Mouse (Mus musculus) limb, embryonic 15.5 days (tissue): ENCODE data around the gene Cachd1. TPM values are rescaled to one million over a fixed set of nuclear protein-coding genes. Genes with fewer than 3 reads are reported as not detected.

Source experiments
- ATAC-seq: fragments of 200-750 bp; cut with Nextera tagmentation; 2 replicates; pipeline ENCODE4 v1.8.0; 2017; ENCODE audit warnings: low read depth, moderate TSS enrichment; ENCODE audit not compliant: insufficient number of reproducible peaks, low FRiP score, low TSS enrichment
- H3K27ac ChIP-seq: fragments of 300-500 bp; sonication (generic); 2 replicates; pipeline ENCODE4 v1.5.1; 2015; ENCODE audit warnings: moderate library complexity, mild to moderate bottlenecking, inconsistent platforms
- H3K27me3 ChIP-seq: fragments of 300-500 bp; sonication (generic); 2 replicates; pipeline ENCODE4 v1.6.1; 2015; ENCODE audit warnings: inconsistent platforms
- H3K36me3 ChIP-seq: fragments of 300-500 bp; sonication (generic); 2 replicates; pipeline ENCODE4 v1.6.1; 2015; ENCODE audit warnings: inconsistent platforms
- H3K4me1 ChIP-seq: fragments of 300-500 bp; sonication (generic); 2 replicates; pipeline ENCODE4 v1.6.1; 2015; ENCODE audit warnings: inconsistent platforms
- H3K4me2 ChIP-seq: fragments of 300-500 bp; sonication (generic); 2 replicates; pipeline ENCODE4 v1.6.1; 2015; ENCODE audit warnings: mild to moderate bottlenecking, inconsistent platforms
- H3K4me3 ChIP-seq: fragments of 300-500 bp; sonication (generic); 2 replicates; pipeline ENCODE4 v1.5.1; 2015; ENCODE audit warnings: mild to moderate bottlenecking, inconsistent platforms
- H3K9ac ChIP-seq: fragments of 300-500 bp; sonication (generic); 2 replicates; pipeline ENCODE4 v1.6.1; 2015; ENCODE audit warnings: inconsistent platforms
- H3K9me3 ChIP-seq: fragments of 300-500 bp; sonication (generic); 2 replicates; pipeline ENCODE4 v1.6.1; 2016; ENCODE audit warnings: inconsistent platforms
- WGBS: fragments of 180-500 bp; shearing (Covaris S2); methylation state at CpG from one replicate; pipeline ENCODE4 v1.1.7; 2015; 5-methylcytosine and 5-hydroxymethylcytosine counted together
- polyA plus RNA-seq: library from polyadenylated mRNA; unstranded; fragments of >200 nt; fragmentation: Nextera tagmentation; extraction: Ambion mirVana; gene quantifications from 2 replicates; pipeline ENCODE4 v1.2.1, GENCODE M21; 2015

The Cachd1 gene
- polyA plus RNA-seq, 1 experiment from 2014 or later: 31.7 TPM

DNA sequence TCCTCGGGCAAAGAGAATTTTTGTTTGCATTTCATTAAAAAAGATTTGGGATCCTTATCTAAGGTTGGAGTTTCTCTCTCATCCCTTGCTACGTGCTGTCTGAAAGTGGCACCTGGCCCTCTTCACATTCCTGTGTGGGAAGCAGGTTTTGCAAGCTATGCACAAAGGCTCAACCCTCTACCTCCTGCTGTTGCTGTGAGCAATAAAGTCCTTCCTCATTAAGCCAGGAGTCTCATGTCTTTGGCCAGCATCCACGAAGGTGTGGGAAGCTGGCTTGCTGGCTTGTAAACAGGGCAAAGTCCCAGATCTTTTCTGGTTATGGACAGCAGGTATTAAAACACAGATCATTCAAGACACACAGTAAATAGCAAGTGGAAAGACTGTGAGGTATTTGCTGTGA lies 7.9 kb upstream of the Cachd1 start:
- no peak for ATAC-seq
- Histone ChIP-seq H3K27me3 (no peaks in the 10 kb centered on the region), H3K4me1 (peaks cover 3% of the 10 kb centered on the region; the same call in 1 of the 2 replicates), H3K27ac (no peak overlapping the region), H3K4me3 (no peak overlapping the region), H3K9me3 (no peaks in the 10 kb centered on the region), H3K9ac (no peak overlapping the region), H3K4me2 (no peak overlapping the region), H3K36me3 (no peaks in the 10 kb centered on the region)
- 14% methylated on average over 3 of the region's 3 CpGs for WGBS

GRCm38 (mm10) chr4:100776871-100777375 lies 448 bp downstream of the Cachd1 start:
- no peaks in the 10 kb centered on the region for H3K36me3 ChIP-seq
- H3K4me2 ChIP-seq: peak overlapping the region; percentile 79
- no peaks in the 10 kb centered on the region for H3K27me3 ChIP-seq
- ATAC-seq: no peak
- H3K9me3 ChIP-seq: no peaks in the 10 kb centered on the region
- H3K27ac ChIP-seq: peak overlapping the region; percentile 96
- H3K4me1 ChIP-seq: peaks cover 42% of the 10 kb centered on the region
- peak overlapping the region; percentile 96 for H3K4me3 ChIP-seq
- H3K9ac ChIP-seq: peak overlapping the region; percentile 93
- WGBS: under 1% methylated on average over 60 of the region's 68 CpGs

GRCm38 (mm10) chr4:100777376-100778041 lies 1.0 kb downstream of the Cachd1 start:
- Histone ChIP-seq H3K27ac (peak overlapping the region; percentile 96), H3K9me3 (no peaks in the 10 kb centered on the region), H3K4me3 (peak overlapping the region; percentile 96), H3K27me3 (no peaks in the 10 kb centered on the region), H3K9ac (peak overlapping the region; percentile 93), H3K4me2 (peak overlapping the region; percentile 79), H3K4me1 (peaks cover 46% of the 10 kb centered on the region), H3K36me3 (no peaks in the 10 kb centered on the region)
- ATAC-seq: no peak
- 2% methylated on average over 39 of the region's 42 CpGs for WGBS

- Histone ChIP-seq H3K4me3 (peak overlapping the region; percentile 96), H3K27ac (peak overlapping the region; percentile 96), H3K4me2 (peak overlapping the region; percentile 79), H3K9me3 (no peaks in the 10 kb centered on the region), H3K9ac (peak overlapping the region; percentile 93), H3K27me3 (no peaks in the 10 kb centered on the region), H3K36me3 (no peaks in the 10 kb centered on the region), H3K4me1 (peaks cover 51% of the 10 kb centered on the region)
- 3% methylated on average over 16 of the region's 16 CpGs for WGBS
- ATAC-seq: no peak
These were observed 1.6 kb downstream of the Cachd1 start for GRCm38 (mm10) chr4:100778082-100778481.

GRCm38 (mm10) chr4:100779023-100779422 lies 2.5 kb downstream of the Cachd1 start:
- H3K4me2 ChIP-seq: peak overlapping the region; percentile 79
- H3K9ac ChIP-seq: no peak overlapping the region
- 19% methylated on average over 4 of the region's 4 CpGs for WGBS
- no peaks in the 10 kb centered on the region for H3K36me3 ChIP-seq
- H3K9me3 ChIP-seq: no peaks in the 10 kb centered on the region
- H3K4me3 ChIP-seq: peak overlapping the region; percentile 96
- ATAC-seq: no peak
- no peak overlapping the region for H3K27ac ChIP-seq
- H3K27me3 ChIP-seq: no peaks in the 10 kb centered on the region
- H3K4me1 ChIP-seq: peaks cover 57% of the 10 kb centered on the region

GRCm38 (mm10) chr4:100779695-100780094 lies 3.2 kb downstream of the Cachd1 start:
- ATAC-seq: no peak
- peaks cover 58% of the 10 kb centered on the region for H3K4me1 ChIP-seq
- H3K4me2 ChIP-seq: peak overlapping the region; percentile 79
- H3K9ac ChIP-seq: no peak overlapping the region
- no peaks in the 10 kb centered on the region for H3K36me3 ChIP-seq
- H3K27ac ChIP-seq: no peak overlapping the region
- WGBS: 16% methylated on average over 5 of the region's 5 CpGs
- no peaks in the 10 kb centered on the region for H3K9me3 ChIP-seq
- no peaks in the 10 kb centered on the region for H3K27me3 ChIP-seq
- H3K4me3 ChIP-seq: peak overlapping the region; percentile 96

- WGBS: 44% methylated on average over 6 of the region's 6 CpGs
- no peaks in the 10 kb centered on the region for H3K36me3 ChIP-seq
- peaks cover 58% of the 10 kb centered on the region for H3K4me1 ChIP-seq
- no peak for ATAC-seq
- no peak overlapping the region for H3K4me2 ChIP-seq
- H3K27ac ChIP-seq: no peak overlapping the region
- no peaks in the 10 kb centered on the region for H3K27me3 ChIP-seq
- H3K4me3 ChIP-seq: no peak overlapping the region
- no peak overlapping the region for H3K9ac ChIP-seq
- H3K9me3 ChIP-seq: no peaks in the 10 kb centered on the region
These were observed 4.4 kb downstream of the Cachd1 start for GRCm38 (mm10) chr4:100780911-100781310.

- Histone ChIP-seq H3K9me3 (no peaks in the 10 kb centered on the region), H3K9ac (no peak overlapping the region), H3K36me3 (no peaks in the 10 kb centered on the region), H3K27ac (no peak overlapping the region), H3K4me2 (no peak overlapping the region), H3K27me3 (no peaks in the 10 kb centered on the region), H3K4me3 (no peak overlapping the region), H3K4me1 (peaks cover 52% of the 10 kb centered on the region)
- ATAC-seq: no peak
- WGBS: 24% methylated on average over 8 of the region's 8 CpGs
These were observed 5.9 kb downstream of the Cachd1 start for GRCm38 (mm10) chr4:100782348-100782747.

- no peak overlapping the region for H3K27ac ChIP-seq
- no peak for ATAC-seq
These were observed 6.4 kb downstream of the Cachd1 start for GRCm38 (mm10) chr4:100782891-100783290.

DNA sequence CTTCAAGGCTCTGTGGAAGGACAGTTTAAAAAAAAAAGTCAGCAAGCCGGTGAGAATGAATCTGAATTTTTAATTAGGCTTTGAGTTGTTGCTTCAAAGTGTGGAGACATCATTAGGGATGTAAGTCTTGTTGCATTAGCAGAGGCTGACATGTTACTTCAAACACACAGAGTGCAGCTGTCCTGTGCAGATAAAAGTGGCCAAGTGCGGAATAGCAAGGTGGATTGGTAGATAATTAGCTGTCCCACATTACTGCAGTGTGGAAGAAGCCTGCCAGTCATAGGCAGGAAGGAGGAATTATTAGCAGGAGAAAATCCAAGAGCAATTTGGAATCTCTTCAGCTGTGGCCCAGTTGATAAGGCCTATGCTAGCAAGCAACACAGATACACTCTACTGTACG lies 10.7 kb downstream of the Cachd1 start:
- 66% methylated on average over 3 of the region's 3 CpGs for whole genome bisulfite sequencing
- Histone ChIP-seq H3K4me3 (no peak overlapping the region), H3K36me3 (no peaks in the 10 kb centered on the region), H3K9me3 (no peaks in the 10 kb centered on the region), H3K27me3 (no peaks in the 10 kb centered on the region), H3K9ac (no peak overlapping the region), H3K4me2 (no peak overlapping the region), H3K4me1 (peaks cover 14% of the 10 kb centered on the region), H3K27ac (no peak overlapping the region)
- no peak for ATAC-seq

More at GRCm38 (mm10) chr4:100782891-100783290, 6.4 kb downstream of the Cachd1 start:
- no peaks in the 10 kb centered on the region for H3K36me3 ChIP-seq
- no peak overlapping the region for H3K4me2 ChIP-seq
- H3K9ac ChIP-seq: no peak overlapping the region
- no peak overlapping the region for H3K4me3 ChIP-seq
- 50% methylated on average over 3 of the region's 3 CpGs for WGBS
- H3K27me3 ChIP-seq: no peaks in the 10 kb centered on the region
- no peaks in the 10 kb centered on the region for H3K9me3 ChIP-seq
- peaks cover 52% of the 10 kb centered on the region for H3K4me1 ChIP-seq

DNA sequence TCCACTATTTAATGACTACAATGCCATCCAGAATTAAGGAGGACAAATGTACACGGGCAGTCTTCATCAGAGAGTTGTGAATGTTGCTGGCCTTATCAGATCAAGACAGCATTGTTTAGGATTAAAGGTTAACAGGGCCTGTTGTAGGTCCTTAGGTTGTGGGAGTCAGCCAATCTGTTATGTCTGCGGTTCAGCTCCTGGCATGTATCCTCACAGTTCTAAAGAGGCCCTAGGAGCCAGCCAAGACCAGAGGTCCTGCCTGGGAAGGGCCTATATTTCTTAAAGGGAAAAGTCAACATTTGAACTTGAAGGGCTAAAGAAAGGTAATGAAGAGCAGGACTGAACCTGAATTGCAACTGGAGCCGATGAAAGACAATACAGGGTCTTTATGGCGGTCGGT lies 13.7 kb downstream of the Cachd1 start:
- H3K4me1 ChIP-seq: peaks cover 14% of the 10 kb centered on the region
- H3K9me3 ChIP-seq: no peaks in the 10 kb centered on the region
- H3K36me3 ChIP-seq: no peaks in the 10 kb centered on the region
- no peak overlapping the region for H3K4me2 ChIP-seq
- ATAC-seq: no peak
- H3K9ac ChIP-seq: no peak overlapping the region
- H3K27ac ChIP-seq: no peak overlapping the region
- 72% methylated on average over 5 of the region's 5 CpGs for WGBS
- no peaks in the 10 kb centered on the region for H3K27me3 ChIP-seq
- no peak overlapping the region for H3K4me3 ChIP-seq

DNA sequence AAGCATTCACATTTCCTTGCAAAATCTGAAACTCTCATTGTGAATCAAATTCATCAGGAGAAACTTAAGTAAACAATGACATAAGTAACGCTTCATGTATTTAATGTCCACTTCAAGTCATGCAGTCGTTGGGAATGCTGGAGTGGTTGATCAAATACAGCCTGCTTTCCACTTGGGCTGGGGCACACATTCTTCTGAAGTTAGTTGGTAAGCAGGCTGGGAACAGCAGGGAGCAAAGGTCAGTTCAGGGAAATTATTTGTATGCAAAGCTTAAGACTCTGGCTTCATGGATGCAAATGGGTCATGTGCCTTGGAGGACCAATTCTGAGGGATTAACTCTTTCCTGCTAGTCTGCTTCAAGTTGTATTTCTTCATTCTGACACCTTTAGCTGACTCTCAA lies 16.7 kb downstream of the Cachd1 start:
- no peak overlapping the region for H3K27ac ChIP-seq
- peaks cover 28% of the 10 kb centered on the region for H3K4me1 ChIP-seq
- H3K9ac ChIP-seq: no peak overlapping the region
- no peaks in the 10 kb centered on the region for H3K36me3 ChIP-seq
- WGBS: 19% methylated on average over 2 of the region's 2 CpGs
- H3K27me3 ChIP-seq: no peaks in the 10 kb centered on the region
- H3K4me2 ChIP-seq: no peak overlapping the region
- ATAC-seq: no peak
- H3K9me3 ChIP-seq: no peaks in the 10 kb centered on the region
- no peak overlapping the region for H3K4me3 ChIP-seq
